Mouse (Mus musculus): Measurements from ENCODE around the gene Rnase4. TPM values are rescaled to one million over a fixed set of nuclear protein-coding genes. Genes with fewer than 3 reads are reported as not detected.
"Not testable (repeated sequence)": the region's sequence is repeated elsewhere in the genome, so short reads cannot be mapped to it uniquely, and the experiment has no call there.

The Rnase4 gene
- polyA plus RNA-seq, 1 experiment from 2014 or later: 73.0 TPM

DNA sequence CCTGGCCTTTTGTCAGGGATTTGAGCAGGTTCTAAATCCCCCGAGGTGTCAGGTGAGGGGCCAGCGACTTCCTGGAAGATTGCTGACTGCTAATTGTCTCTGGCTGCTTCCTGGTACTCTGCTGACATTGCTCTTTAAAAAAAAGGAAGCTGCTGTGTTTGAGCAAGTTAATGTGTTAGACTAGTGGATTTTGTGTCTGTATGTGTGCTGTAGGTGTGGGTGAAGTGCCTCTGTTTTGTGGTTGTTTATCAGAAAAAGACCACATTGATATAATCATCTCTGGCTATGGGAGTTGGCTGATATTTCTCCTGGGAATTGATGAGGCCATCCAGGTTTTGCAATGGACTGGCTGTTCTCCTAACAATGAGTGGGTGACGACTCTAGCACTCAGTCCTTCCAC, 2.6 kb downstream of the Rnase4 start:
- Histone ChIP-seq H3K4me3 (ENCODE audit: low read depth, low read length) (no peak overlapping the region), H3K27ac (replicated peaks; ENCODE audit: low read depth, low read length) (no peak overlapping the region), H3K4me1 (ENCODE audit: control insufficient read depth, insufficient read depth, low read length) (peaks cover 3% of the 10 kb centered on the region; the same call in 1 of the 2 replicates), H3K36me3 (ENCODE audit: control insufficient read depth, insufficient read depth, low read length) (no peaks in the 10 kb centered on the region), H3K9me3 (ENCODE audit: control insufficient read depth, low read length) (no peaks in the 10 kb centered on the region), H3K27me3 (replicated peaks; ENCODE audit: control insufficient read depth, insufficient read depth, low read length) (no peaks in the 10 kb centered on the region), H3K9ac (ENCODE audit: low read depth, low read length) (no peak overlapping the region), H3K4me2 (ENCODE audit: low read depth, low read length) (no peak overlapping the region)
- peak; percentile 40 for DNase-seq (ENCODE audit: low spot score)
- ATAC-seq (ENCODE audit: low read depth): no peak
- 23% methylated on average over 3 of the region's 3 CpGs for WGBS

GRCm38 (mm10) chr14:51094096-51094875, 3.4 kb downstream of the Rnase4 start:
- no peak for ATAC-seq (ENCODE audit: low read depth)
- Histone ChIP-seq H3K27ac (replicated peaks; ENCODE audit: low read depth, low read length) (no peak overlapping the region), H3K4me2 (ENCODE audit: low read depth, low read length) (no peak overlapping the region), H3K36me3 (ENCODE audit: control insufficient read depth, insufficient read depth, low read length) (no peaks in the 10 kb centered on the region), H3K9ac (ENCODE audit: low read depth, low read length) (no peak overlapping the region), H3K9me3 (ENCODE audit: control insufficient read depth, low read length) (no peaks in the 10 kb centered on the region), H3K4me1 (ENCODE audit: control insufficient read depth, insufficient read depth, low read length) (peaks cover 3% of the 10 kb centered on the region; the same call in 1 of the 2 replicates), H3K4me3 (ENCODE audit: low read depth, low read length) (no peak overlapping the region), H3K27me3 (replicated peaks; ENCODE audit: control insufficient read depth, insufficient read depth, low read length) (no peaks in the 10 kb centered on the region)
- whole genome bisulfite sequencing: 75% methylated on average over 5 of the region's 5 CpGs
- DNase-seq (ENCODE audit: low spot score): no peak

DNA sequence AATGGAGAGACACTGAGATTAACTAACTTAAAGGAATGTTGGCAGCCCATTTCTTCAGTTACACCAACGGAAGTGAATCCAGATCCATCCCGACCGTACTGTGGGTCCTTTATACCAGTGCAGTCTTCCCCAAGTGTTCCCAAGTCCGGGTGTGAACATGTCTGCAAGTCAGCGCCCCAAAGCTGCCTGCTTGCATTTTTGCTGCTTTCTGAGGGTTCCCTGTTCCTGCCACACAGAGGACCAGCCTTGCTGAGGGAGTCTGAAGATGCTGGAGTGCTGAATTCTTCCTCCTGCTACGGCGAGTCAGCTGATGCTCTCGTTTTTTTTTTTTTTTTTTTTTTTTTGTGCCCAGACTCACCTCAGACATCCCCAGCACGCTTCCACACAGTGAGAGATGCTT, 4.0 kb downstream of the Rnase4 start:
- Histone ChIP-seq H3K9ac (ENCODE audit: low read depth, low read length) (no peak overlapping the region), H3K36me3 (ENCODE audit: control insufficient read depth, insufficient read depth, low read length) (no peaks in the 10 kb centered on the region), H3K27ac (replicated peaks; ENCODE audit: low read depth, low read length) (no peak overlapping the region), H3K4me2 (ENCODE audit: low read depth, low read length) (no peak overlapping the region), H3K9me3 (ENCODE audit: control insufficient read depth, low read length) (no peaks in the 10 kb centered on the region), H3K27me3 (replicated peaks; ENCODE audit: control insufficient read depth, insufficient read depth, low read length) (no peaks in the 10 kb centered on the region), H3K4me3 (ENCODE audit: low read depth, low read length) (no peak overlapping the region), H3K4me1 (ENCODE audit: control insufficient read depth, insufficient read depth, low read length) (peaks cover 3% of the 10 kb centered on the region; the same call in 1 of the 2 replicates)
- DNase-seq (ENCODE audit: low spot score) (no peak), ATAC-seq (ENCODE audit: low read depth) (no peak)
- WGBS: 56% methylated on average over 9 of the region's 9 CpGs

- Histone ChIP-seq H3K27ac (replicated peaks; ENCODE audit: low read depth, low read length) (no peak overlapping the region), H3K4me3 (ENCODE audit: low read depth, low read length) (no peak overlapping the region), H3K36me3 (ENCODE audit: control insufficient read depth, insufficient read depth, low read length) (no peaks in the 10 kb centered on the region), H3K4me1 (ENCODE audit: control insufficient read depth, insufficient read depth, low read length) (peaks cover 3% of the 10 kb centered on the region; the same call in 1 of the 2 replicates), H3K4me2 (ENCODE audit: low read depth, low read length) (no peak overlapping the region), H3K9me3 (ENCODE audit: control insufficient read depth, low read length) (no peaks in the 10 kb centered on the region), H3K9ac (ENCODE audit: low read depth, low read length) (no peak overlapping the region), H3K27me3 (replicated peaks; ENCODE audit: control insufficient read depth, insufficient read depth, low read length) (no peaks in the 10 kb centered on the region)
- no peak for DNase-seq (ENCODE audit: low spot score)
- 61% methylated on average over 9 of the region's 9 CpGs for WGBS
- ATAC-seq (ENCODE audit: low read depth): no peak
Measured at GRCm38 (mm10) chr14:51095736-51096524, 5.1 kb downstream of the Rnase4 start.

GRCm38 (mm10) chr14:51098300-51098699, 7.4 kb downstream of the Rnase4 start:
- not testable (repeated sequence) for H3K36me3 ChIP-seq (ENCODE audit: control insufficient read depth, insufficient read depth, low read length); H3K9ac ChIP-seq (ENCODE audit: low read depth, low read length)
- ATAC-seq (ENCODE audit: low read depth): peak; percentile 64; the same call in 1 of the 2 replicates

DNA sequence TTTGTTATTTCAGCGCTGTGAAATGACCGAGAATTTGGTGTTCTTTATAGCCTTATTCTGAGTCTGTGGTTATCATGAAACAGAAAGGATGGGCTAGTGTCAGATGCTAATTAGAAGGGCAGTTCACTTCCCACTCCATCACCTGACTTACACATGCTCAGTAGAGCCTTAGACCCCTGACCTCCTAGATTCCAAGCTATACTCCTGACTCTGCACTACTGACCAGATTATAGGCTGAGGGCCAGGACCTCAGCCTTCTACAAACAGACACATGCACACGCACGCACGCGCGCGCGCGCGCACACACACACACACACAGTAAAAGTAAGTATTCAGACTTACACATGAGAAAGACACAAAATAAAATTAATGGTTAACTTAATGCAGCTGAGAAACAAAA, 8.0 kb downstream of the Rnase4 start:
- ATAC-seq (ENCODE audit: low read depth) (no peak), DNase-seq (ENCODE audit: low spot score) (no peak)
- Histone ChIP-seq H3K27me3 (replicated peaks; ENCODE audit: control insufficient read depth, insufficient read depth, low read length) (no peaks in the 10 kb centered on the region), H3K9ac (ENCODE audit: low read depth, low read length) (no peak overlapping the region), H3K36me3 (ENCODE audit: control insufficient read depth, insufficient read depth, low read length) (no peaks in the 10 kb centered on the region), H3K27ac (replicated peaks; ENCODE audit: low read depth, low read length) (no peak overlapping the region), H3K4me3 (ENCODE audit: low read depth, low read length) (no peak overlapping the region), H3K9me3 (ENCODE audit: control insufficient read depth, low read length) (no peaks in the 10 kb centered on the region), H3K4me2 (ENCODE audit: low read depth, low read length) (no peak overlapping the region), H3K4me1 (ENCODE audit: control insufficient read depth, insufficient read depth, low read length) (no peaks in the 10 kb centered on the region)
- 97% methylated on average over 11 of the region's 11 CpGs for WGBS

More at GRCm38 (mm10) chr14:51098300-51098699, 7.4 kb downstream of the Rnase4 start:
- H3K9me3 ChIP-seq (ENCODE audit: control insufficient read depth, low read length); H3K27ac ChIP-seq (replicated peaks; ENCODE audit: low read depth, low read length); H3K4me3 ChIP-seq (ENCODE audit: low read depth, low read length); H3K4me2 ChIP-seq (ENCODE audit: low read depth, low read length); H3K27me3 ChIP-seq (replicated peaks; ENCODE audit: control insufficient read depth, insufficient read depth, low read length); H3K4me1 ChIP-seq (ENCODE audit: control insufficient read depth, insufficient read depth, low read length): not testable (repeated sequence)
- WGBS: 69% methylated on average over 1 of the region's 1 CpGs
- peak; percentile 37 for DNase-seq (ENCODE audit: low spot score)

DNA sequence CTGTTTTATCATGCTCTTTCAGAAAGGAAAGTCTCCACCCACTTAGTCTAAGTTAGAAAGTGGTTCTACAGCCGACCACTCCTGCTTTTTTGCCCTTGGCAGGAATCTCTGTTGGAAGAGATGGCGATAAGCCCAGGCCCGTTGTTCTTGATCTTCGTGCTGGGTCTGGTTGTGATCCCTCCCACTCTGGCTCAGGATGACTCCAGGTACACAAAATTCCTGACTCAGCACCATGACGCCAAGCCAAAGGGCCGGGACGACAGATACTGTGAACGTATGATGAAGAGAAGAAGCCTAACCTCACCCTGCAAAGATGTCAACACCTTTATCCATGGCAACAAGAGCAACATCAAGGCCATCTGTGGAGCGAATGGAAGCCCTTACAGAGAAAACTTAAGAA, 10.4 kb downstream of the Rnase4 start:
- Histone ChIP-seq H3K9ac (ENCODE audit: low read depth, low read length) (no peak overlapping the region), H3K4me2 (ENCODE audit: low read depth, low read length) (no peak overlapping the region), H3K4me1 (ENCODE audit: control insufficient read depth, insufficient read depth, low read length) (no peaks in the 10 kb centered on the region), H3K27me3 (replicated peaks; ENCODE audit: control insufficient read depth, insufficient read depth, low read length) (no peaks in the 10 kb centered on the region), H3K36me3 (ENCODE audit: control insufficient read depth, insufficient read depth, low read length) (no peaks in the 10 kb centered on the region), H3K27ac (replicated peaks; ENCODE audit: low read depth, low read length) (no peak overlapping the region), H3K9me3 (ENCODE audit: control insufficient read depth, low read length) (no peaks in the 10 kb centered on the region), H3K4me3 (ENCODE audit: low read depth, low read length) (no peak overlapping the region)
- DNase-seq (ENCODE audit: low spot score): no peak
- WGBS: 60% methylated on average over 9 of the region's 9 CpGs
- peak; percentile 15; the same call in 1 of the 2 replicates for ATAC-seq (ENCODE audit: low read depth)

- Histone ChIP-seq H3K27me3 (replicated peaks; ENCODE audit: control insufficient read depth, insufficient read depth, low read length) (no peaks in the 10 kb centered on the region), H3K4me2 (ENCODE audit: low read depth, low read length) (no peak overlapping the region), H3K27ac (replicated peaks; ENCODE audit: low read depth, low read length) (no peak overlapping the region), H3K4me1 (ENCODE audit: control insufficient read depth, insufficient read depth, low read length) (no peaks in the 10 kb centered on the region), H3K9ac (ENCODE audit: low read depth, low read length) (no peak overlapping the region), H3K9me3 (ENCODE audit: control insufficient read depth, low read length) (no peaks in the 10 kb centered on the region), H3K4me3 (ENCODE audit: low read depth, low read length) (no peak overlapping the region), H3K36me3 (ENCODE audit: control insufficient read depth, insufficient read depth, low read length) (no peaks in the 10 kb centered on the region)
- DNase-seq (ENCODE audit: low spot score) (peak; percentile 45), ATAC-seq (ENCODE audit: low read depth) (0 out of 2 replicates have a peak, but pooled peaks have one; percentile 12)
- WGBS: 61% methylated on average over 3 of the region's 3 CpGs
Measured at GRCm38 (mm10) chr14:51103217-51103616, 12.3 kb downstream of the Rnase4 start.
